Mouse (Mus musculus): ENCODE measurements at regions not wholly inside any gene's neighbourhood (a gene's known extent, or its start where the extent isn't known, plus 50 kb on each side); places are given as distances from the start of the nearest gene placed in this dataset.

DNA sequence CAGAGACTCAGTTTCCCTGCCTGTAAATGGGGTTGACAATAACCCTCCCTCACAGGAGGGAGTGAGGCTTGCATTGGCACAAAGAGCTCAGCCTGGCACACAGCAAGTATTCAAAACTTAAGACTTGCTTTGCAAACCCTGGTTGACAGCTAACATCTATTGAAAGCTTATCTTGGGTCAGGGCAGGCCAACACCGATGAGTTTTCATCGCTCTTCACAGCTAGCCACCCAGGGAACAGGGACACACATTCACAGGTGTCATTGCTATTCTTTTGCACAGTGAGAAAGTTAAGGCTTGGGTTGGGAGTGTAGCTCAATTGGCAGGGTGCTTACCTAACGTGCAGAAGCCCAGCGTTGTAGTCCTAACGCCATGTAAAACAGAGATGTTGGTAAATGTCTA is 86.5 kb upstream of the Ptpn1 start:
- Histone ChIP-seq H3K9me3 (ENCODE audit: control insufficient read depth) (no peaks in the 10 kb centered on the region), H3K4me1 (replicated peaks; ENCODE audit: control insufficient read depth, insufficient read depth, low read length) (no peaks in the 10 kb centered on the region), H3K9ac (ENCODE audit: low read depth, low read length) (no peak overlapping the region), H3K4me2 (replicated peaks; ENCODE audit: low read depth) (no peak overlapping the region), H3K27ac (ENCODE audit: low read depth, low read length) (no peak overlapping the region), H3K27me3 (replicated peaks; ENCODE audit: control insufficient read depth, insufficient read depth, low read length) (no peaks in the 10 kb centered on the region), H3K36me3 (ENCODE audit: control insufficient read depth, insufficient read depth) (no peaks in the 10 kb centered on the region), H3K4me3 (ENCODE audit: low read depth, low read length) (no peak overlapping the region)
- WGBS, result 82% methylated on average over 5 of the region's 5 CpGs
- no peak for ATAC-seq
- TF ChIP-seq CTCF (IDR thresholded peaks at IDR 0.05; ENCODE audit: low read depth), result no peak

DNA sequence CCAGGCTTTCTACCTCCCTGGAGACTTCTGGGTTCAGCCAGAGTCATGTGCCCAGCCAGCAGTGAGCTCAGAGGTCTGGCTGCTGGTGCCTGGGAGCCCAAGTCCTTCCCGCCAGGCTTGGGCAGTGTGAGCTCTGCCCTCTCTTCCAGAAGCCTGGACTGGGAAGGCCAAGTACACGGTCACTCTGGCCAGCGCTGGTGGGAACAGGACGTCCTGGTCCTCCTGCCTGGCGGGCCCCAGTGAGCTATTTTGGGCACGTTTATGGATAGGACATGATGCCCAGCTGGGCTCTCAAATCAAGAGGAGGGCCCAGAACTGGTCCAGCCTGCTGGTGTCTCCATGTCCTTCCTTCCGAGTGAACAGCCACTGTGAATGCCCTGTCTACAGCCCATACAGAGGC is 87.3 kb upstream of the Ptpn1 start:
- Histone ChIP-seq H3K27me3 (replicated peaks; ENCODE audit: control insufficient read depth, insufficient read depth, low read length) (no peaks in the 10 kb centered on the region), H3K36me3 (ENCODE audit: control insufficient read depth, insufficient read depth) (no peaks in the 10 kb centered on the region), H3K4me2 (replicated peaks; ENCODE audit: low read depth) (no peak overlapping the region), H3K4me3 (ENCODE audit: low read depth, low read length) (no peak overlapping the region), H3K27ac (ENCODE audit: low read depth, low read length) (no peak overlapping the region), H3K9ac (ENCODE audit: low read depth, low read length) (no peak overlapping the region), H3K9me3 (ENCODE audit: control insufficient read depth) (no peaks in the 10 kb centered on the region), H3K4me1 (replicated peaks; ENCODE audit: control insufficient read depth, insufficient read depth, low read length) (no peaks in the 10 kb centered on the region)
- 0 out of 2 replicates have a peak, but pooled peaks have one; percentile 12 for ATAC-seq
- TF ChIP-seq CTCF (IDR thresholded peaks at IDR 0.05; ENCODE audit: low read depth), result no peak
- WGBS, result 58% methylated on average over 7 of the region's 7 CpGs

DNA sequence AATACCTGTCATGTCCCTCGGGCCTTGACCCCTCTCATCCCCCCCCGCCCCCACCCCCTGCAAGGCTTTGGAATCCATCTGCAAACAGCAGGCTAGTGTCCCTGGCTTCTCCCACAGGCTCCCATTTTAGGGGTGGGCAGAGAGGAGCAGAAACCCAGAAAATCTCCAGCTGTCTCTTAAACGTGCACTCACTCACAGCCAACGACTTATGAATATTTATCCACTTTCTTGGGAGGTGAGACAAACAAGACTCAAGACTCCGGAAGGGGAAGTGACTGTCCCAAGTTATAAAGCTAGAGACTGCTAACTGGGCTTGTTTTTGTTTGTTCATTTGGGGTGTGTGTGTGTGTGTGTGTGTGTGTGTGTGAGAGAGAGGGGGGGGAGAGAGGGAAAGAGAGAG is 87.9 kb upstream of the Ptpn1 start:
- Histone ChIP-seq H3K4me2 (replicated peaks; ENCODE audit: low read depth) (no peak overlapping the region), H3K27me3 (replicated peaks; ENCODE audit: control insufficient read depth, insufficient read depth, low read length) (no peaks in the 10 kb centered on the region), H3K4me1 (replicated peaks; ENCODE audit: control insufficient read depth, insufficient read depth, low read length) (no peaks in the 10 kb centered on the region), H3K9ac (ENCODE audit: low read depth, low read length) (no peak overlapping the region), H3K36me3 (ENCODE audit: control insufficient read depth, insufficient read depth) (no peaks in the 10 kb centered on the region), H3K4me3 (ENCODE audit: low read depth, low read length) (no peak overlapping the region), H3K27ac (ENCODE audit: low read depth, low read length) (no peak overlapping the region), H3K9me3 (ENCODE audit: control insufficient read depth) (no peaks in the 10 kb centered on the region)
- no peak for ATAC-seq
- no peak for TF ChIP-seq CTCF (IDR thresholded peaks at IDR 0.05; ENCODE audit: low read depth)
- WGBS, result 55% methylated on average over 5 of the region's 5 CpGs

DNA sequence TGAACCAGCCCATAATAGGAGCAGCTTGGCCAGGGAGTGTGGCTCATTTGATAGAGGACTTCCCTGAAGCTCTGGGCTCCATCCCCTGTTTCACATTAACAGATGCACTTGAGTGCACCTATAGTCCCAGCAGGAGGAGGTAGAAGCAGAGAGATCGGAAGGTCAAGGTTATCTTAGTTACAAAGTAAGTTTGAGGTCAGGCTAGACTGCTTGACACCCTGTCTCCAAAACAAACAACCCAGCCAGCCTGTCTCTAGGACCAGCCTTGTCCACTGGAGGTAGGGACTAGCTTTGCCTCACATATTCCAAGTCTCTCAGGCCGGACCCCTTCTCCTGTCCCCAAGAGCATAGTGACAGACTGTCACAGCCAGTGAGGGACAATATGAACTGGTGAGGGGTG is 88.9 kb upstream of the Ptpn1 start:
- no peaks in the 10 kb centered on the region for H3K9me3 ChIP-seq (ENCODE audit: control insufficient read depth)
- no peak overlapping the region for H3K4me2 ChIP-seq (replicated peaks; ENCODE audit: low read depth)
- no peak for TF ChIP-seq CTCF (IDR thresholded peaks at IDR 0.05; ENCODE audit: low read depth)
- no peak overlapping the region for H3K4me3 ChIP-seq (ENCODE audit: low read depth, low read length)
- ATAC-seq, result no peak
- H3K27me3 ChIP-seq (replicated peaks; ENCODE audit: control insufficient read depth, insufficient read depth, low read length), result no peaks in the 10 kb centered on the region
- no peaks in the 10 kb centered on the region for H3K36me3 ChIP-seq (ENCODE audit: control insufficient read depth, insufficient read depth)
- no peaks in the 10 kb centered on the region for H3K4me1 ChIP-seq (replicated peaks; ENCODE audit: control insufficient read depth, insufficient read depth, low read length)
- WGBS, result 90% methylated on average over 2 of the region's 2 CpGs
- no peak overlapping the region for H3K9ac ChIP-seq (ENCODE audit: low read depth, low read length)
- no peak overlapping the region for H3K27ac ChIP-seq (ENCODE audit: low read depth, low read length)

DNA sequence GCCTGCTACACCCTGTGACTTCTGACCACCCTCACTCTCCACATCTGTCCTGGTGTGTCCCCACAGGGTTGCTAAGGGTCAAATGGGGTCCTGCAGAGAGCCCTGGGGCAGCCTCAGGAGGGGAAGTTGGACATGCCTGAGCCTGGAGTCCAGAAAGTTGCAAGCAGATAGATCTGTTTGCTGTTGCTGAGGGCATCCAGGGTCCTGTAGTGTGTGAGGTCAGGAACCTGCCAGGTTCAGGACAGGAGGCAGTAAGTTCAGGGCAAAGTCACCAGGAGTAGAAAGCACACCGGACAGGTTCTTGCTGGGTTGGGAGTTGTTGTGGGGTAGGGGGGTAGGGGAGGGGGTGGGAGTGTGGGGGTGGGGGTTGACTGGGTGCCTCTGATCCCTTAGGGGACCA is 89.4 kb upstream of the Ptpn1 start:
- Histone ChIP-seq H3K27me3 (replicated peaks; ENCODE audit: control insufficient read depth, insufficient read depth, low read length) (no peaks in the 10 kb centered on the region), H3K4me3 (ENCODE audit: low read depth, low read length) (no peak overlapping the region), H3K36me3 (ENCODE audit: control insufficient read depth, insufficient read depth) (no peaks in the 10 kb centered on the region), H3K9ac (ENCODE audit: low read depth, low read length) (no peak overlapping the region), H3K4me1 (replicated peaks; ENCODE audit: control insufficient read depth, insufficient read depth, low read length) (no peaks in the 10 kb centered on the region), H3K27ac (ENCODE audit: low read depth, low read length) (no peak overlapping the region), H3K4me2 (replicated peaks; ENCODE audit: low read depth) (no peak overlapping the region), H3K9me3 (ENCODE audit: control insufficient read depth) (no peaks in the 10 kb centered on the region)
- no peak for TF ChIP-seq CTCF (IDR thresholded peaks at IDR 0.05; ENCODE audit: low read depth)
- WGBS, result 82% methylated on average over 1 of the region's 1 CpGs
- no peak for ATAC-seq

DNA sequence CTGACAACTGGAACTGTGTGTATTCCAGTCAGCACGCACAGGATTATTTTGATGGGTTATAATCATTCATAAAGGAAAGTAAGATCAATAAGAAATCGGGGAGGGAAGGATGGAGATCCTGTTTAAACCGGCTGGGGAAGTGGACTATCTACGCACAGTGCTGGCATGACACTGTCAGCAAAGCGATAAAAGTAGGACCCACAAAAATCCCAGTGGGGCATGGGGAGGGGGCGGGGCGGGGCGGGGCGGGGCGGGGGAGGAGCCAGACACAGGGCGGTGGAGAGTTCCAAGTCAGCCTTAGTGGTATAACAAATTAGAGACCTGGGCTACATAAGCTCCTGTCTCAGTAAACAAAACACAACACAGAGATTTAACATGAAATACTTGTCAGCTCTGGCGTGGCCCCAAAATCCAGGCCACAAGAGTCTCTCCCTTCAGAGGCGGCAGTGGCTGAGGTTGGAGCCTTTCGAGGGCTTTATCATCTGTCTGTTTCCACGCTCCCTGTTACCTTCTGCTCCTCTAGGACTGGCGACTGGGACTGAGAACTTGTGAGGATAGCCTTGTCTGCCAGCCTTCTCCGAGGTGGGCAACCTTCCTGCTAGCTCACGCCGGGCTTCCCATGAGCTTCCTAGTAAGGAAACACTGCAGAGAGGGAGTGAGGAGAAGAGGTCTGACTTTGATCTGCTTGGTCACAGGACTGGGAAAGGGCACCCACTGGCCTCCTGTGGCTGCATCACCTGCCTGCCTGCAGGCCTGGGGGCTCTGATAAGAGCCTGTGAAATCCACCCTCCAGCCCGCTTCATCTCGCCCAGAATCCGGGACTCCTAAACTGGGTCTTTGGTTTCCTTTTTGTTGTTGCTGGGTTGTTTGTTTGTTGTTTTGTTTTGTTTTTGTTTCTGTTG is 90.3 kb upstream of the Ptpn1 start:
- Histone ChIP-seq H3K27ac (ENCODE audit: low read depth, low read length) (no peak overlapping the region), H3K4me1 (replicated peaks; ENCODE audit: control insufficient read depth, insufficient read depth, low read length) (no peaks in the 10 kb centered on the region), H3K27me3 (replicated peaks; ENCODE audit: control insufficient read depth, insufficient read depth, low read length) (no peaks in the 10 kb centered on the region), H3K36me3 (ENCODE audit: control insufficient read depth, insufficient read depth) (no peaks in the 10 kb centered on the region), H3K4me2 (replicated peaks; ENCODE audit: low read depth) (no peak overlapping the region), H3K9ac (ENCODE audit: low read depth, low read length) (0 out of 2 replicates have a peak overlapping the region, but pooled peaks have one; percentile 31), H3K4me3 (ENCODE audit: low read depth, low read length) (no peak overlapping the region), H3K9me3 (ENCODE audit: control insufficient read depth) (no peaks in the 10 kb centered on the region)
- 44% methylated on average over 22 of the region's 22 CpGs for WGBS
- no peak for ATAC-seq
- no peak for TF ChIP-seq CTCF (IDR thresholded peaks at IDR 0.05; ENCODE audit: low read depth)
